Mouse (Mus musculus): Measurements from ENCODE around the gene Prss53. TPM values are rescaled to one million over a fixed set of nuclear protein-coding genes. Genes with fewer than 3 reads are reported as not detected.

The Prss53 gene
- 0.67 and 1.1 TPM in 2 replicates for polyA plus RNA-seq (2012; ENCODE audit: insufficient read depth, insufficient read length, missing spikeins)

DNA sequence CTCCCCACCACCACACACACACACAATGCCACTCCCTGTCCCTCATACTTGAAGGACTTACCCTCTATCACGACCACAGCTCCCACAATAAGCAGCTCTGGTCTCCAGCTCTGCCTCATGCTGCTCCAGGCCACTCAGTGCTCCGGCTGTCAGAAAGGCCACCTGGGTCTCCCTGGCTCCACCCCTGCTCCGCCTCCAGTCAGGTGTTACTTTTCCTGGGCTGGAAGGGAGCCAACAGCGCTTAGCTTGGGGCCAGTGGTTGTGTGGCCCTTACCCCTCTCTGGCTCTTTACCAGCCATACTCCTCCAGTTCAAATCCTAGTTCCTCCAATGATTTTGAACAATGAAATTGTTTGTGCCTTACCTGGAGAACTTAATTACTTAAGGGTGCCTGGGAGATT, at the start of gene Prss53:
TSS of gene Prss53 (minus strand) at position 173 of the 400 bp plus-strand sequence.
- Histone ChIP-seq H3K4me3 (ENCODE audit: insufficient read depth, low read depth, low read length) (no peak within 1 kb of the TSS), H3K27ac (replicated peaks; ENCODE audit: low read depth, low read length) (no peak within 1 kb of the TSS), H3K4me1 (ENCODE audit: control insufficient read depth, insufficient read depth, insufficient read length, low read length) (0 out of 2 replicates have a peak, but pooled peaks cover 3% of the 10 kb centered on the region)

DNA sequence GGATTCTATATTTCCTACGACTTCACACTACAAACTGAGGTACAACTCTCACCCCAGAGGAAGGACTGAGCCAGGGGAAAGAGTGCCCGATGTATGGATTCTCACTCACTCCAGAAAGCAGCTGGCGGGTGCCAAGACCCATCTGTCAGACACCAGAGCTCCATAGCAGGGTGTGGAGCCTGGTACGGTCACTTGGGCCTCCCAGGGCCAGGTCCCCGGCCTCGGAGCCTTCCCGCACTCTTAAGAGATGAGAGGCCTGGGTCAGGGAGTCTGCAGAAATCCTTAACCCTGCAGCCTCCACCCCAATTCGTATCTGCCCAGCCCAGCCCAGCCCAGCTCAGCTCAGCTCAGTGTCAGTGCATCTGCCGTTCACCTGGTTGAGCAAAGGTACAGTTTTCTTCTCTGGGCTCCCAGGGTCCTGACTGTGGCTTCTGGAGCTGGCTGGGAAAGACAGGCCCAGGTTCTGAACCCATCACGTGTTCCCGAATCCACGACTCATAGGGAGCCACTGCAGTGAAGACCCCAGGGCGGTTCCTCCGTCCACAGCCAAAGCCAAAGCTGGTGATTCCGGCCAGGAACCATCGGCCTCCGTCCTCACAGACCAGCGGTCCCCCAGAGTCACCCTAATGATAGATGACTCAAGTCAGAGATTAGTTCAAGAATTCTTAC, 45.6 kb upstream of the Prss53 start:
- peak overlapping the region; percentile 69 for H3K4me3 ChIP-seq (ENCODE audit: insufficient read depth, low read depth, low read length)
- H3K27ac ChIP-seq (replicated peaks; ENCODE audit: low read depth, low read length), result no peak overlapping the region
- peaks cover 2% of the 10 kb centered on the region; the same call in 1 of the 2 replicates for H3K4me1 ChIP-seq (ENCODE audit: control insufficient read depth, insufficient read depth, insufficient read length, low read length)

DNA sequence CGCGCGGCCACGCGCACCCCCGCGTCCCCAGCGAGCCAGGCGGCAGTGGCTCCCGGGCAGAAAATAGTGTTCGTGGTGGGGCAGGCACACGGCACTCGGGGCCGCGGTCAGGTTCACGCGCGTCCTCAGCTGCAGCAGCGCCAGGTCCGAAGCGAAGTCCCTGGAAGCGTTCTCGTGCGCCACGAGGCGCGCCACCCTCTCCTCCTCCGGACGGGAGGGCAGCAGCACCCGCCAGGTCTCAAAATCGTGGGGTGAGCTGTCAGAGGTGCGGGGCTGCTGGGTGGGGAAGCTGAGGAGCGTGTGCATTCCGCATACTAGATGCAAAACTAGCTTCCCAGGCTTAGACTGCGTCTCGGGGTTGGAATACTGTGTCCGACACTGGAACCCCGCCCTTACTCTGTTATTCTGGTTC, 45.0 kb upstream of the Prss53 start:
- Histone ChIP-seq H3K27ac (replicated peaks; ENCODE audit: low read depth, low read length) (peak overlapping the region; percentile 14; the same call in 1 of the 2 replicates), H3K4me1 (ENCODE audit: control insufficient read depth, insufficient read depth, insufficient read length, low read length) (peaks cover 2% of the 10 kb centered on the region; the same call in 1 of the 2 replicates), H3K4me3 (ENCODE audit: insufficient read depth, low read depth, low read length) (peak overlapping the region; percentile 69)

DNA sequence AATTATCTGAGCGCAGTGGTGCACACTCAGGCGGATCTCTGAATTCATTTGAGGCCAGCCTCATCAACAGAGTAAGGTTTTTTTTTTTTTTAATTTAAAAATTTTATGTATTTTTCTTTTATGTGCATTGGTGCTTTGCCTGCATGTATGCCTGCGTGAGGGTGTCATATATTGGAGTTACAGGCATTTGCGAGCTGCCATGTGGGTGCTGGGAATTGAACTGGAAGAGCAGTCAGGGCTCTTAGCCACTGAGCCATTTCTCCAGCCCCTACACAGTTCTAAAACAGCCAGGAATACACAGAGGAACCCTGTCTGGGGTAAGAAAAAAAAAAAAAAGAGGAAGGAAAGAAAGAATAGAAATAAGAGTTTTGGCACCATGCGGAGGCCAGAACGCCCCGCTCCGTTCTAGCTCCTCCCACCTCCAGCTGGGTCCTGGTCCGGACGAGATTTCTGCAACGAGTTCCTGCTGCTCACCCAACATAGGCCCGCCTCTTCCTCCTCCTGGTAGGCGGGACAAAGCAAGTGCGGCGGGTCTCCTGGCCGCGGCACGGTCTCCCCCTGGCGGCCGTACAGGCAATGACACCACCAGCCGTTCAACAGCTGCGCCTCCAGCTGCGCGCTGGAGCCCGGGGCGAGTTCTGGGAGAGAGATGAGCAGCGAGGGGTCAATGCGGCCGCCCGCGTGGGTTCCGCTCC, 44.4 kb upstream of the Prss53 start:
- peaks cover 2% of the 10 kb centered on the region; the same call in 1 of the 2 replicates for H3K4me1 ChIP-seq (ENCODE audit: control insufficient read depth, insufficient read depth, insufficient read length, low read length)
- peak overlapping the region; percentile 14 for H3K27ac ChIP-seq (replicated peaks; ENCODE audit: low read depth, low read length)
- H3K4me3 ChIP-seq (ENCODE audit: insufficient read depth, low read depth, low read length), result peak overlapping the region; percentile 69

DNA sequence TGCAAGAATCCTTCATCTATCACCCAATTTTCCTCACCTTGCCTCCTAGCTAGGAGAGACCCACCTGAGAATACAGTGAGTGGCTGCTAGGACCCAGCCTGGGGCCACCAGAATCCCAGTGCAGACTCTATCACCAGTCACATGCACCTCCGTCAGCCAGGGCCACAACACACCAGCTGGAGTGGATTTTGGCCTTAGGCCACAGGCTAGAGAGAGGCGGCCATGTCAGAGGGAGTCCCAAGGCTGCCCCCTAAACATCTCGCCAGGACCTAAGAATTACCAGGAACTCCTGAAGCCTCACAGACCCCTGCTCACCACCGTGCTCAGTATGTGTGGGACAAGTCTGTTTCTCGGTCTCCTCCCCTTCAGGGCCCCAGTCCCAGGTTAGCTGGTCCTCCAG, 43.3 kb upstream of the Prss53 start:
- Histone ChIP-seq H3K4me3 (ENCODE audit: insufficient read depth, low read depth, low read length) (no peak overlapping the region), H3K27ac (replicated peaks; ENCODE audit: low read depth, low read length) (no peak overlapping the region), H3K4me1 (ENCODE audit: control insufficient read depth, insufficient read depth, insufficient read length, low read length) (peaks cover 2% of the 10 kb centered on the region; the same call in 1 of the 2 replicates)

DNA sequence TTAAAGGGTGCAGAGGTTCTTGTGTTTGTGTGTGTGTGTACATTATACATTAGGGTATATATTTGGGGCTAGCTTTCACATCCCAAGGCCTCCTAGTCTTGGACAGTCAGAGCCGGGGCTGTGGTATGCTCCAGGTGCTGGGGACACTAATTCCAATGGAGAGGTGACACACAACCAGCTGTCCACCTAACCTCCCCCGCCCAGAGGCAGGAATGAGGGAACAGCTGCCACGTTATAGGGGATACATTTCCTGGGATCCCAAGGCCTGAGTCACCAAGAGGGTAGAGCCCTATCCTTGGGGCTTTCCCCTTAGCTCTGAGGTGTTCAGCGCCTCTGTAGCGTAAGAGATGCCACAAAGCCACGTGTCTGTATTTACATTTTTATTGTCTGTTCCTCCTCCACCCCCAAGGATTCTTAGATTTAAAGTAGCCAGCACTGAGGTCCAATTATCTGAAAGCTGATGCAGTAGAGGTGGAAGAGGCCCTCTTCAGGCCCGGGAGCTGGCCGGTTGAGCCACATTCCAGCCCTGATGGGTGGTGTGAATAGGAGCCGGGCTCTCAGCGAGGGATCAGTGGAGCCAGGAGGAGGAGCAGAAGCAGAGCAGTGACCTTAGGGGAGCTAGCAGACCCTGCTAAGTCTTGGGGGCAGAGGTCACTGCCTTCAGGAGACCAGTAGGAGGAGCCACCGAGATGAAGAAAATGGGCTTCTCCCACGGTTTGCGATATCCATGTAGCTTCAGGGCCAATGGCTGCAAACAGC, 41.7 kb upstream of the Prss53 start:
- Histone ChIP-seq H3K4me1 (ENCODE audit: control insufficient read depth, insufficient read depth, insufficient read length, low read length) (peaks cover 2% of the 10 kb centered on the region; the same call in 1 of the 2 replicates), H3K4me3 (ENCODE audit: insufficient read depth, low read depth, low read length) (no peak overlapping the region), H3K27ac (replicated peaks; ENCODE audit: low read depth, low read length) (no peak overlapping the region)

DNA sequence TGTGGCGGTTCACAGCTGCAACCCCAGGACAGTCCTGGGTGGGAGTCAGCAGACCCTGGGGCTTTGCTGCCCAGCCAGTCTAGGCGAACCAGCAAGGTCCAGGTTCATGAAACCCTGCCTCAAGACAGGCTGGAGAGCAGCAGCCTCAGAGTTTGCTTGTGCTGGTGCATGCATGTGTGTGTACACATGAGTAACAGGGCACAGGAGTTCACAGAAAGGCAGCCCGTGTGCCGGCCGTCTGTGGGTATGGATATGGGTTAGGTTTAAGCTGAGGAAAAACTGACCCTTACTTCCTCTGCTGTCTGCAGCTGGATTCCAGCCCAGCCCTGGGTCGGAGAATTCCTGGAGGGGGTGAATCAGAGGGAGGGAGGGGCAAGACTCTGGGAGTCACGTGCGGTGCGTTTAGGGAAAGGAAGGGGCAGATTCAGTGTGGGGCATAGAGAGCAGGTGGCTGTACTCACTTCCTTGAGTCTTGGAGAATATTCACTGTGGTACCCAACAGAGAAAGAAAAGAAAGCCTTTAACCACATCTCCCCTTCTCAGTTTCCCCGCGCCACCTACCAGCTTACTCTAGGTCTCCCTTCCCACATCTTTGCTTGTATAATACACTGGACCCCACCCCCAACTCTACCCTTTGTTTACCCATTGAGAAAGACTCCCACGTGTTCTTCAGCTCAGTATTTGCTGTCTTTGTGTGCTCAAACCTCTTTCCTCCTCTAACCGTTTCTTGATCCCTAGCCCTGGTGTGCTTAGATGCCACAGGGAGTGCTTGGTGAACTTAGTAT, 40.8 kb upstream of the Prss53 start:
- Histone ChIP-seq H3K27ac (replicated peaks; ENCODE audit: low read depth, low read length) (no peak overlapping the region), H3K4me1 (ENCODE audit: control insufficient read depth, insufficient read depth, insufficient read length, low read length) (peaks cover 1% of the 10 kb centered on the region; the same call in 1 of the 2 replicates)

DNA sequence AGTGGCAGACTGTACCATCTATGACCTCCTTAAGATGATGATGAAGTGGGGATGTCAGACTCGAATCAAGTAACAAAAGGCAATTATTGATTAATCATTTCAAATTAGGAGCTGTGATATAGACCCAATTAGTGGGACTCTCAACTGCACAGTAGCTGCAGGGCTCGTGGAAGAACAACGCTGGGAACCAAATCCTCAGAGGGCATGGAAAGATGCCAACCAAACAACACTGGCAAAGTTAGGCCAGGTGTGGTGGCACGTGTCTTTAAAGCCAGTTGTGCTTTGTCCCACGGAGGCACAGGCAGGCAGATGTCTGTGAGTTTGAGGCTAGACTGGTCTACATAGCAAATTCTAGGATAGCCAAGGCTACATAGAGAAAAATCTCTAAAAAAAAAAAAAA, 39.9 kb upstream of the Prss53 start:
- H3K4me3 ChIP-seq (ENCODE audit: insufficient read depth, low read depth, low read length), result no peak overlapping the region
- no peaks in the 10 kb centered on the region; the same call in 1 of the 2 replicates for H3K4me1 ChIP-seq (ENCODE audit: control insufficient read depth, insufficient read depth, insufficient read length, low read length)
- no peak overlapping the region for H3K27ac ChIP-seq (replicated peaks; ENCODE audit: low read depth, low read length)

More for the DNA sequence above, 40.8 kb upstream of the Prss53 start:
- no peak overlapping the region for H3K4me3 ChIP-seq (ENCODE audit: insufficient read depth, low read depth, low read length)

DNA sequence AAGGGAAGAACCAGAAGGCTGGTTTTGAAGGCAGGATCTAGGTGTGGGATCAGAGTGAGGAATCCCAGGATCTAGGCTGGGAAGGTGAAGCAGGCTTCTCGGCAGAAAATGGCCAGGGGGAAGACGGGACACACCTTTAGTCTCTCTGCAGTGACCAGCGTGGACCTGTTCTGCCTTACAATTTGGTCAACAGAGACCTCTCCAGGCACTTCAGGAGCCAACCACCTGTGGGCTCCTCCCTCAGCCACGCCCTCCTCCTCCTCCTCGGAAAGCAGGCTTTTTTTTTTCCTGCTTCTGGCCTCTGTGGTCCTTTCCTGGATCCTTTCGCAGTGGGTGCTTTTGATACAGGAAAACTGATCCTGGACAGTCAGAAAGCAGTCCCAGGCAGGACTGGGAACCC, 39.2 kb upstream of the Prss53 start, which contains the start of gene Prss8:
TSS of gene Prss8 (minus strand) at position 182 of the 400 bp plus-strand sequence.
- Histone ChIP-seq H3K4me1 (ENCODE audit: control insufficient read depth, insufficient read depth, insufficient read length, low read length) (no peaks in the 10 kb centered on the region; the same call in 1 of the 2 replicates), H3K27ac (replicated peaks; ENCODE audit: low read depth, low read length) (no peak within 1 kb of the TSS)

DNA sequence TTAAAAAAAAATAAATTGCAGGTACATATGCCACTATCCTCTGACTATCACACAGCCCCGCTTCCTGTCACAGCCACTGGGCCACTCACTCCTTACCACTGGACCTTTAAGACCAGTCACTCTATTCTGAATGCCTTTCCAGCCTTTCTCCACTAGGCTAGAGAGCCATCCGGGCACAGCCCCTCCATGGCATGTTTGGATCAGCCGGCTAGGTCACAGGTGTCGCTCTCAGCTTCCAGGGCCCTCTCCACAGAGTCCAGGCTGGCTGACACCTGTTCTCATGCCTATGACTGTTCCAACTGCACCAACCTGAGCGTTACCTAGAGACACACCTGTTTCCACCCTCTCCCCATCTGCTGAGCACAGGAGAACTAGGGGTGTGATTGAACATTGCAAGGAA, 37.8 kb upstream of the Prss53 start:
- Histone ChIP-seq H3K4me3 (ENCODE audit: insufficient read depth, low read depth, low read length) (no peak overlapping the region), H3K4me1 (ENCODE audit: control insufficient read depth, insufficient read depth, insufficient read length, low read length) (no peaks in the 10 kb centered on the region), H3K27ac (replicated peaks; ENCODE audit: low read depth, low read length) (no peak overlapping the region)

More for the DNA sequence above, 39.2 kb upstream of the Prss53 start, which contains the start of gene Prss8:
- H3K4me3 ChIP-seq (ENCODE audit: insufficient read depth, low read depth, low read length), result peak within 1 kb of the TSS; percentile 6; the same call in 1 of the 2 replicates

DNA sequence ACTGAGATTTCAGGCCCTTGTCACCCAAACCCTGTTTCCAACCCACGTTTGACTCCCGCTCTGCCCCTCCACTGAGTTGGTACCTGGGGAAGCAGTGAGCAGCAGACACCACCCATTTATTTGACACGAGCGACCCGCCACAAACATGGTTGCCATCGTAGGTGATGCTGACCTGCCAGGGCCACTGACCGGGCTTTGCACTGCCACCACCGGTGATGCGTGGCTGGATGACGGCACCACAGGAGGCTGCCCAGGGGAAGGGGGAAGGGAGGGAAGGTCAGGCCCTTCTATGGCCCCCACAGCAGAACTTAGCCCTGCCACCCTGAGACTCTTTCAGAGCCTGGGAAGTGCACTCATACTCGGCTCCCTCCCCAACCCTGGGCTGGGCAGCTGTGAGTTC, 37.0 kb upstream of the Prss53 start:
- Histone ChIP-seq H3K27ac (replicated peaks; ENCODE audit: low read depth, low read length) (no peak overlapping the region), H3K4me1 (ENCODE audit: control insufficient read depth, insufficient read depth, insufficient read length, low read length) (no peaks in the 10 kb centered on the region), H3K4me3 (ENCODE audit: insufficient read depth, low read depth, low read length) (no peak overlapping the region)

DNA sequence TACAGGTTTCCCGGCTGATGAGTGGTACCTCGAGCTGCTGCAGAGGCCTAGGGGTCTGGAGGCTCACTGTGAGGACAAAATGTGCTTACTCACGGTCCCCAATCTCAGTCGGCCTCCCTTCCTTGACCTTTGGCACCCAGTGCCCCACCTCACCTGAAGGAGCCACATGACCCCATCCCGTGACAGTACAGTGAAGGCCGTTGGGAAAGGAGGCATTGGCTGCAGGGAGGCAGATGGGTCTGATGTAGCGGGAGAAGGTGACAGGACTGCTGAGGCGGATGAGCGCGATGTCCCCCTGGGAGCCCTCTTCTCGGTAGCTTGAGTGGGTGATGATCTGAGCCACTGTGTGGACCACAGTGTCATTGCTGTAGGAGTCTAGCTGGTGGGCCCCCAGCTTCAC, 36.1 kb upstream of the Prss53 start:
- Histone ChIP-seq H3K4me3 (ENCODE audit: insufficient read depth, low read depth, low read length) (no peak overlapping the region), H3K27ac (replicated peaks; ENCODE audit: low read depth, low read length) (no peak overlapping the region), H3K4me1 (ENCODE audit: control insufficient read depth, insufficient read depth, insufficient read length, low read length) (no peaks in the 10 kb centered on the region)

DNA sequence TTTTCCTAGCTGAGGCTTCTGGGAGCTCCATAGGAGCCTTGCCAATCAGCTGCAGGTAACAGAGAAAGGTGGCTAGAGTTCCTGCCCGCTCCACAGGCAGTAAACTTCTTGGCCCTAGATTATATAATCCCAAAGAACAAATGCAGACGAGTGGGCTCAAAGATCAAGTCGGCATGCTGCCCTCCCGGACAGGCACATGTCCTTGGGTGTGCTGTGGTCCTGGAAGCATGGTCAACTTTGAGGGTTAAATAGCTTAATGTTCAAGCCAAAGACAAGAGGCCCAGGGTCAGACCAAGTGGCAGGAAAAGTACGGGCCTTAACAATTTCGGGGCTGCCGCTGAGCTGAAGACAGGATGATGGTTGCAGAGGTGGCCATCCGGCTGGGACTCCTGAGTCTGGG, 35.3 kb upstream of the Prss53 start:
- Histone ChIP-seq H3K4me1 (ENCODE audit: control insufficient read depth, insufficient read depth, insufficient read length, low read length) (no peaks in the 10 kb centered on the region), H3K4me3 (ENCODE audit: insufficient read depth, low read depth, low read length) (no peak overlapping the region), H3K27ac (replicated peaks; ENCODE audit: low read depth, low read length) (no peak overlapping the region)

DNA sequence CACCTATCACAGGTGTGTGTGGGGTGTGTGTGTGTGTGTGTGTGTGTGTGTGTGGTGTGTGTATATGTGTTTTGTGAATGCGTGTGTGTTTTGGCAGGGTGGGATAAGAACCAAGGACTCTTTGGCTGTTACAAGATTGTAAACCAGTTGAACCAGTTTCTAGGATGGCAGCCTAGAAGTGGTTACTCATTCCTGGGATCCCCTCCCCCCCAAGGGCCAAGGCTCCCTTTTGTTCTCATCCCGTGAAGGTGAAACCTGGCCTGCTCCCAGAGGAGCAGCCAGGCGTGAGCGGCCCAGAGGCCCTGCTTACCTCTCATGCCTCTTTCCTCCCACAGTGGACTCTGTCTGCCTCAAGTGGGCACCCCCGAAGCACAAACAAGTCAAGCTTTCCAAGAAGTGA, 34.5 kb upstream of the Prss53 start:
- Histone ChIP-seq H3K4me1 (ENCODE audit: control insufficient read depth, insufficient read depth, insufficient read length, low read length) (no peaks in the 10 kb centered on the region), H3K4me3 (ENCODE audit: insufficient read depth, low read depth, low read length) (no peak overlapping the region), H3K27ac (replicated peaks; ENCODE audit: low read depth, low read length) (no peak overlapping the region)

Measured in brown adipose tissue, adult 24 weeks (tissue).